Mouse (Mus musculus): Measurements from ENCODE around the gene Pitpnc1.

Gene Pitpnc1

GRCm38 (mm10) chr11:107283632-107284031, 186.9 kb downstream of the Pitpnc1 start:
- DNase-seq (ENCODE audit: low spot score in 2 of 2), result no peak

GRCm38 (mm10) chr11:107282481-107282880, 188.0 kb downstream of the Pitpnc1 start:
- DNase-seq (ENCODE audit: low spot score in 2 of 2), result peak; percentile 38 to 56

GRCm38 (mm10) chr11:107279258-107279657, 191.2 kb downstream of the Pitpnc1 start:
- no peak for DNase-seq (ENCODE audit: low spot score in 2 of 2)

- DNase-seq (ENCODE audit: low spot score in 2 of 2), result no peak
Observed at GRCm38 (mm10) chr11:107276898-107277297, 193.6 kb downstream of the Pitpnc1 start.

- no peak for DNase-seq (ENCODE audit: low spot score in 2 of 2)
Observed at GRCm38 (mm10) chr11:107276337-107276736, 194.2 kb downstream of the Pitpnc1 start.

- DNase-seq (ENCODE audit: low spot score in 2 of 2), result no peak
Observed at GRCm38 (mm10) chr11:107275902-107276301, 194.6 kb downstream of the Pitpnc1 start.

GRCm38 (mm10) chr11:107274206-107274605, 196.3 kb downstream of the Pitpnc1 start:
- DNase-seq (ENCODE audit: low spot score in 2 of 2), result no peak

- DNase-seq (ENCODE audit: low spot score in 2 of 2), result no peak
Observed at GRCm38 (mm10) chr11:107272351-107272975, 198.0 kb downstream of the Pitpnc1 start.

- no peak for DNase-seq (ENCODE audit: low spot score in 2 of 2)
Observed at GRCm38 (mm10) chr11:107270564-107270963, 199.9 kb downstream of the Pitpnc1 start.

GRCm38 (mm10) chr11:107267522-107267921, 203.0 kb downstream of the Pitpnc1 start:
- no peak for DNase-seq (ENCODE audit: low spot score in 2 of 2)

- DNase-seq (ENCODE audit: low spot score in 2 of 2), result no peak
Observed at GRCm38 (mm10) chr11:107265861-107266260, 204.6 kb downstream of the Pitpnc1 start.

GRCm38 (mm10) chr11:107264889-107265615, 205.4 kb downstream of the Pitpnc1 start:
- no peak for DNase-seq (ENCODE audit: low spot score in 2 of 2)

- DNase-seq (ENCODE audit: low spot score in 2 of 2), result no peak
Observed at GRCm38 (mm10) chr11:107263838-107264237, 206.7 kb downstream of the Pitpnc1 start.

- DNase-seq (ENCODE audit: low spot score in 2 of 2), result no peak
Observed at GRCm38 (mm10) chr11:107259428-107259827, 211.1 kb downstream of the Pitpnc1 start.

GRCm38 (mm10) chr11:107255185-107255584, 215.3 kb downstream of the Pitpnc1 start:
- no peak for DNase-seq (ENCODE audit: low spot score in 2 of 2)

GRCm38 (mm10) chr11:107254181-107254580, 216.3 kb downstream of the Pitpnc1 start:
- DNase-seq (ENCODE audit: low spot score in 2 of 2), result no peak

- no peak for DNase-seq (ENCODE audit: low spot score in 2 of 2)
Observed at GRCm38 (mm10) chr11:107252026-107252425, 218.5 kb downstream of the Pitpnc1 start.

- no peak for DNase-seq (ENCODE audit: low spot score in 2 of 2)
Observed at GRCm38 (mm10) chr11:107251460-107251859, 219.0 kb downstream of the Pitpnc1 start.

- no peak for DNase-seq (ENCODE audit: low spot score in 2 of 2)
Observed at GRCm38 (mm10) chr11:107250882-107251281, 219.6 kb downstream of the Pitpnc1 start.

GRCm38 (mm10) chr11:107248753-107249152, 221.7 kb downstream of the Pitpnc1 start:
- no peak for DNase-seq (ENCODE audit: low spot score in 2 of 2)

GRCm38 (mm10) chr11:107245657-107246056, 224.8 kb downstream of the Pitpnc1 start:
- no peak for DNase-seq (ENCODE audit: low spot score in 2 of 2)

GRCm38 (mm10) chr11:107243126-107243525, 227.4 kb downstream of the Pitpnc1 start:
- no peak for DNase-seq (ENCODE audit: low spot score in 2 of 2)

GRCm38 (mm10) chr11:107241678-107242077, 228.8 kb downstream of the Pitpnc1 start:
- DNase-seq (ENCODE audit: low spot score in 2 of 2), result no peak

Measured in right cerebral cortex, postnatal 36 days (tissue).